Mouse (Mus musculus) stomach, embryonic 15.5 days (tissue): ENCODE results near the gene Klhl9. TPM values are rescaled to one million over a fixed set of nuclear protein-coding genes. Genes with fewer than 3 reads are reported as not detected.

ENCODE experiments used
- polyA plus RNA-seq: library from polyadenylated mRNA; unstranded; fragments of >200 nt; fragmentation: Nextera tagmentation; extraction: Ambion mirVana; gene quantifications from 2 replicates; pipeline ENCODE4 v1.2.1, GENCODE M21; 2015

Klhl9 gene
- polyA plus RNA-seq, 1 experiment from 2014 or later: 87.8 TPM

Other genes with a start within 250 kb of the Klhl9 start
- not detected in 2 replicates for gene Ifnb1, start 199.7 kb downstream of the Klhl9 start, polyA plus RNA-seq
- gene Ifna15, start 164.2 kb downstream of the Klhl9 start, polyA plus RNA-seq: not detected in 2 replicates
- gene Ifna14, start 150.7 kb downstream of the Klhl9 start, polyA plus RNA-seq: not detected in 2 replicates
- gene Ifna9, start 130.1 kb downstream of the Klhl9 start, polyA plus RNA-seq: not detected in 2 replicates
- not detected in 2 replicates for gene Ifna12, start 119.1 kb downstream of the Klhl9 start, polyA plus RNA-seq
- gene C87499, start 88.1 kb downstream of the Klhl9 start, polyA plus RNA-seq: not detected in 2 replicates
- gene Ifna13, start 78.0 kb downstream of the Klhl9 start, polyA plus RNA-seq: not detected in 2 replicates
- gene Ifna16, start 45.5 kb downstream of the Klhl9 start, polyA plus RNA-seq: not detected in 2 replicates
- not detected in 2 replicates for gene Ifna2, start 38.6 kb downstream of the Klhl9 start, polyA plus RNA-seq
- gene Ifnab, start 31.1 kb downstream of the Klhl9 start, polyA plus RNA-seq: not detected in 2 replicates
- gene Gm26566, start 660 bp downstream of the Klhl9 start, polyA plus RNA-seq: 0.49 and 1.0 TPM in 2 replicates
- gene Gm13271, start 32.4 kb upstream of the Klhl9 start, polyA plus RNA-seq: not detected in 2 replicates
- gene Gm13283, start 37.7 kb upstream of the Klhl9 start, polyA plus RNA-seq: 0.23 and 0.33 TPM in 2 replicates
- 0.30 and 0.70 TPM in 2 replicates for gene Gm13290, start 51.4 kb upstream of the Klhl9 start, polyA plus RNA-seq
- not detected in 2 replicates for gene Gm13289, start 54.5 kb upstream of the Klhl9 start, polyA plus RNA-seq
- gene Gm13272, start 57.4 kb upstream of the Klhl9 start, polyA plus RNA-seq: 0.35 TPM in 1 of 2 replicates, not detected in the other
- gene Ifnz, start 59.7 kb upstream of the Klhl9 start, polyA plus RNA-seq: 0.30 and 0.41 TPM in 2 replicates
- not detected in 2 replicates for gene Gm13276, start 63.2 kb upstream of the Klhl9 start, polyA plus RNA-seq
- gene Gm13277, start 66.2 kb upstream of the Klhl9 start, polyA plus RNA-seq: not detected in 2 replicates
- not detected in 2 replicates for gene Gm13278, start 69.1 kb upstream of the Klhl9 start, polyA plus RNA-seq
- gene Gm13275, start 72.0 kb upstream of the Klhl9 start, polyA plus RNA-seq: not detected in 2 replicates
- gene Gm13279, start 74.9 kb upstream of the Klhl9 start, polyA plus RNA-seq: not detected in 2 replicates
- 0.94 and 1.3 TPM in 2 replicates for gene Gm13285, start 77.2 kb upstream of the Klhl9 start, polyA plus RNA-seq
- gene Gm13287, start 80.8 kb upstream of the Klhl9 start, polyA plus RNA-seq: 0.41 TPM in 1 of 2 replicates, not detected in the other
- gene Gm13288, start 83.1 kb upstream of the Klhl9 start, polyA plus RNA-seq: not detected in 2 replicates
- gene Ifna7, start 93.8 kb upstream of the Klhl9 start, polyA plus RNA-seq: not detected in 2 replicates
- gene Ifna11, start 97.5 kb upstream of the Klhl9 start, polyA plus RNA-seq: not detected in 2 replicates
- gene Ifna6, start 105.0 kb upstream of the Klhl9 start, polyA plus RNA-seq: not detected in 2 replicates
- not detected in 2 replicates for gene Ifna5, start 113.1 kb upstream of the Klhl9 start, polyA plus RNA-seq
- gene Ifna4, start 119.4 kb upstream of the Klhl9 start, polyA plus RNA-seq: not detected in 2 replicates
- not detected in 2 replicates for gene Ifna1, start 127.6 kb upstream of the Klhl9 start, polyA plus RNA-seq
- not detected in 2 replicates for gene Ifne, start 157.7 kb upstream of the Klhl9 start, polyA plus RNA-seq